Mouse (Mus musculus) embryonic facial prominence, embryonic 15.5 days (tissue): ENCODE measurements around the gene Zdhhc1. TPM values are rescaled to one million over a fixed set of nuclear protein-coding genes. Genes with fewer than 3 reads are reported as not detected.
A peak's percentile ranks its signal among the peaks of the same experiment; 100 is the strongest.

ENCODE experiments used
- ATAC-seq: fragments of 200-750 bp; cut with Nextera tagmentation; 2 replicates; pipeline ENCODE4 v1.8.0; 2017; ENCODE audit warnings: low read depth, moderate TSS enrichment; ENCODE audit not compliant: insufficient number of reproducible peaks, low FRiP score, low TSS enrichment
- H3K27ac ChIP-seq: fragments of 300-500 bp; sonication (generic); replicated peaks from 2 replicates; pipeline ENCODE4 v1.5.1; 2015; ENCODE audit warnings: mild to moderate bottlenecking, inconsistent platforms
- H3K27me3 ChIP-seq: fragments of 300-500 bp; sonication (generic); 2 replicates; pipeline ENCODE4 v1.6.1; 2015; ENCODE audit warnings: inconsistent platforms
- H3K36me3 ChIP-seq: fragments of 300-500 bp; sonication (generic); 2 replicates; pipeline ENCODE4 v1.6.1; 2015; ENCODE audit warnings: mild to moderate bottlenecking, inconsistent platforms
- H3K4me1 ChIP-seq: fragments of 300-500 bp; sonication (generic); 2 replicates; pipeline ENCODE4 v1.6.1; 2015; ENCODE audit warnings: inconsistent platforms
- H3K4me2 ChIP-seq: fragments of 300-500 bp; sonication (generic); replicated peaks from 2 replicates; pipeline ENCODE4 v1.6.1; 2015; ENCODE audit warnings: mild to moderate bottlenecking, inconsistent platforms
- H3K4me3 ChIP-seq: fragments of 300-500 bp; sonication (generic); replicated peaks from 2 replicates; pipeline ENCODE4 v1.5.1; 2015; ENCODE audit warnings: mild to moderate bottlenecking, inconsistent platforms
- H3K9ac ChIP-seq: fragments of 300-500 bp; sonication (generic); 2 replicates; pipeline ENCODE4 v1.6.1; 2015; ENCODE audit warnings: inconsistent platforms
- H3K9me3 ChIP-seq: fragments of 300-500 bp; sonication (generic); replicated peaks from 2 replicates; pipeline ENCODE4 v1.6.1; 2016; ENCODE audit warnings: inconsistent platforms
- WGBS: fragments of 180-500 bp; shearing (Covaris S2); methylation state at CpG from one replicate; pipeline ENCODE4 v1.1.7; 2015; 5-methylcytosine and 5-hydroxymethylcytosine counted together
- polyA plus RNA-seq: library from polyadenylated mRNA; unstranded; fragments of >200 nt; fragmentation: Nextera tagmentation; extraction: Ambion mirVana; gene quantifications from 2 replicates; pipeline ENCODE4 v1.2.1, GENCODE M21; 2015

Zdhhc1 gene
- polyA plus RNA-seq: 55.4 and 59.8 TPM in 2 replicates

GRCm38 (mm10) chr8:105496439-105497180 lies at the start of gene Zdhhc1:
Zdhhc1 (minus strand) TSS chr8:105496902.
- H3K4me3 ChIP-seq: peak within 1 kb of the TSS; percentile 72
- peak within 1 kb of the TSS; percentile 79 for H3K4me2 ChIP-seq
- H3K4me1 ChIP-seq: peaks cover 24% of the 10 kb centered on the region
- H3K27me3 ChIP-seq: no peaks in the 10 kb centered on the region
- H3K9ac ChIP-seq: peak within 1 kb of the TSS; percentile 92
- peak within 1 kb of the TSS; percentile 89 for H3K27ac ChIP-seq
- under 1% methylated on average over 68 of the region's 68 CpGs for WGBS
- no peaks in the 10 kb centered on the region for H3K9me3 ChIP-seq
- peak; percentile 81 for ATAC-seq
- no peaks in the 10 kb centered on the region for H3K36me3 ChIP-seq

DNA sequence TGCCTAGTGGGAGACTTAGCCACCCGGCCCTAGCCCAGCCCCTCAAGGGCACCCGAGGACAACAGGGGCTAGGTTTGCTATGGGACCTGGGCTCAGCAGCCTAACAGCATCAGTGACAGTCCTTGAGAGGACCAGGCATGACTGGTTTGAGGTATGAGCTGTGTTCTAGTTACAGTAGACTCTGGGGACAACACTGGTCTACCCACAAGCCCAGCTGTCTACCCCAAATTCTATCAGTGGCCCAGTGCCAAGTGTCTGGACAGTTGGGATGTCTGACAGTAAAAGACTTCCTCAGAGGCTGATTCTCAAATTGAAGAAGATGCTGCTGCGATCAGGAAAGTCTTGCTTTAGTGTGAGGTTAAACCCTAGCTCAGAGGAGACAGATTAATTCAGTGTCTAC lies 48.5 kb upstream of the Zdhhc1 start:
- Histone ChIP-seq H3K4me3 (no peak overlapping the region), H3K27me3 (no peaks in the 10 kb centered on the region), H3K9me3 (no peaks in the 10 kb centered on the region), H3K36me3 (peaks cover 6% of the 10 kb centered on the region; the same call in 1 of the 2 replicates), H3K4me2 (no peak overlapping the region), H3K9ac (no peak overlapping the region), H3K27ac (0 out of 2 replicates have a peak overlapping the region, but pooled peaks have one; percentile 44), H3K4me1 (peaks cover 35% of the 10 kb centered on the region)
- WGBS: 71% methylated on average over 3 of the region's 3 CpGs
- no peak for ATAC-seq

- no peak overlapping the region for H3K4me3 ChIP-seq
- no peaks in the 10 kb centered on the region for H3K9me3 ChIP-seq
- no peak overlapping the region for H3K9ac ChIP-seq
- whole genome bisulfite sequencing: 35% methylated on average over 7 of the region's 7 CpGs
- ATAC-seq: no peak
- H3K4me2 ChIP-seq: no peak overlapping the region
- H3K27me3 ChIP-seq: no peaks in the 10 kb centered on the region
- H3K4me1 ChIP-seq: peaks cover 35% of the 10 kb centered on the region
- peak overlapping the region; percentile 44; the same call in 1 of the 2 replicates for H3K27ac ChIP-seq
- peaks cover 6% of the 10 kb centered on the region; the same call in 1 of the 2 replicates for H3K36me3 ChIP-seq
Measured at GRCm38 (mm10) chr8:105544544-105545205, 48.0 kb upstream of the Zdhhc1 start.

- no peak overlapping the region for H3K27ac ChIP-seq
- H3K4me1 ChIP-seq: peaks cover 35% of the 10 kb centered on the region
- no peak for ATAC-seq
- peaks cover 15% of the 10 kb centered on the region for H3K36me3 ChIP-seq
- H3K9me3 ChIP-seq: no peaks in the 10 kb centered on the region
- no peak overlapping the region for H3K4me3 ChIP-seq
- no peak overlapping the region for H3K9ac ChIP-seq
- no peaks in the 10 kb centered on the region for H3K27me3 ChIP-seq
- no peak overlapping the region for H3K4me2 ChIP-seq
- WGBS: 43% methylated on average over 1 of the region's 1 CpGs
Measured at GRCm38 (mm10) chr8:105543703-105544102, 47.0 kb upstream of the Zdhhc1 start.

DNA sequence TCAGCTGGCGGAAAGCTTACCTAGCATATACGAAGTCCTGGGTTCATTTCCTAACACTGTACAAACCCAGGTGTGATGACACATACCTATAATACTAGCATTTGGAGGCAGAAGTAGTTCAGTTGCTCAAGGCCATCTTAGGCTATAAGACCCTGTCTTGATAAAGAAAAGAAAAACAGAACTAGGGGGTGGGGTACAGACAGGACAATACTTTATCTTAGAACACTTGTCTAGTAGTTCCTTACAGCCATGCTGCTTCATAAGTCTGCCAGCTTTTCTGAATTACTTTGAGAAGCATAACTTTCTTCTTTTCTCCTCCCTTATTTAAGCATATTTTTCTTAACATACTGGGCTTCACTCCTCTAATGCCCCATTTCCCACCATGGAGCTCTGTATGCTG lies 46.1 kb upstream of the Zdhhc1 start:
- Histone ChIP-seq H3K4me1 (peaks cover 35% of the 10 kb centered on the region), H3K27me3 (no peaks in the 10 kb centered on the region), H3K9me3 (no peaks in the 10 kb centered on the region), H3K4me2 (no peak overlapping the region), H3K4me3 (no peak overlapping the region), H3K36me3 (peaks cover 22% of the 10 kb centered on the region), H3K9ac (no peak overlapping the region), H3K27ac (no peak overlapping the region)
- WGBS: 85% methylated on average over 2 of the region's 2 CpGs
- ATAC-seq: no peak

DNA sequence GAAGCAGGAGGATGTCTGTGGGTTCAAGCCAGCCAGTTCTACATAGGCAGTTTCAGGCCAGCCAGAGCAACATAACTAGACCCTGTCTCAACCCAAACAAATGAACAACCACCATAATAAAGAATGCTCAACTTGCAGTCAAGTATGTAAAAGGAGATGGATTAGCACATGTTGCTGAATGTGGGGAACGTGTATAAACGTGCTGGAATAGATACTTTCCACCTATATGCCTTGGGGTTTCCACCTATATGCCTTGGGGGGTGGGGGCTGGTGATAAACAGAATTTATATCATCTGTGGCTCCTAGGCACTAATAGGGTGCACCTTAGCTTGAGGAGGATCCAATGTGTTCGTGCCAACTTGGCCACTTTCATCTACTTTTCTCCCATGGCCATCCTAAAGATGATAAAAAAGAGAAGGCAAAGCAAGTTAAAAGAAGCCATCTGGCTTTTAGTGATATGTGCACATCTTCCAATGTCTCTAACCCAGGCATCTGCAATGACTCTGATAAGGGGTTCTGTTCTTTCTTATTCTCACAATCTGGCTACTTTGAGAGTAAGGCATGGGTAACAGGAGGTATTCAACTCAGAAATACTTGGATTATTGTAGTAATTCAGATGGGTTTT lies 45.4 kb upstream of the Zdhhc1 start:
- H3K4me3 ChIP-seq: no peak overlapping the region
- H3K27me3 ChIP-seq: no peaks in the 10 kb centered on the region
- H3K4me1 ChIP-seq: peaks cover 34% of the 10 kb centered on the region
- H3K27ac ChIP-seq: no peak overlapping the region
- 74% methylated on average over 3 of the region's 3 CpGs for WGBS
- ATAC-seq: no peak
- H3K9me3 ChIP-seq: no peaks in the 10 kb centered on the region
- peaks cover 29% of the 10 kb centered on the region for H3K36me3 ChIP-seq
- no peak overlapping the region for H3K4me2 ChIP-seq
- H3K9ac ChIP-seq: no peak overlapping the region

DNA sequence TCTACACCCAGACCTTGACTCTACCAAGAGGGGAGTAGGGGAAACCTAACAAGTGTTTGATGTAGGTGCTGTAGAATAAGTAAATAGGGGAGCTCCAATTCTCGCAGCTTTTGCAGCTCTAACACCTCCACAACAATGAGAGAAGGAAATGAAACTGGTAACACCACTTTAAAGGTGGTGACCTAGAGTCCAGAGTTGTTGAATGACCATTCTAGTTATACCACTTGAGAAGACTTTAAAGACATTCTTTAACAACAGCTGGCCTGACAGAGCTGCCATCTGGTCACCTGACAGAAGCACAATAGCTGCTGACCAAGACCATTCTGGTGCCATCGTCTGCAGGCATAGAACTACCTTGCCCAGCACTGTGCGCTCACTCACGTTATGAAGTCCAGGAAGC lies 42.2 kb upstream of the Zdhhc1 start:
- no peak for ATAC-seq
- no peak overlapping the region for H3K27ac ChIP-seq
- WGBS: 88% methylated on average over 4 of the region's 4 CpGs
- H3K4me1 ChIP-seq: peaks cover 4% of the 10 kb centered on the region; the same call in 1 of the 2 replicates
- no peak overlapping the region for H3K4me2 ChIP-seq
- H3K36me3 ChIP-seq: peaks cover 42% of the 10 kb centered on the region
- H3K9ac ChIP-seq: no peak overlapping the region
- H3K9me3 ChIP-seq: no peaks in the 10 kb centered on the region
- H3K27me3 ChIP-seq: no peaks in the 10 kb centered on the region
- H3K4me3 ChIP-seq: no peak overlapping the region

- H3K9me3 ChIP-seq: no peaks in the 10 kb centered on the region
- peaks cover 8% of the 10 kb centered on the region; the same call in 1 of the 2 replicates for H3K4me1 ChIP-seq
- whole genome bisulfite sequencing: 80% methylated on average over 6 of the region's 6 CpGs
- ATAC-seq: no peak
- H3K36me3 ChIP-seq: peaks cover 42% of the 10 kb centered on the region
- no peak overlapping the region for H3K4me2 ChIP-seq
- no peak overlapping the region for H3K9ac ChIP-seq
- no peaks in the 10 kb centered on the region for H3K27me3 ChIP-seq
- H3K4me3 ChIP-seq: no peak overlapping the region
- no peak overlapping the region for H3K27ac ChIP-seq
Measured at GRCm38 (mm10) chr8:105537011-105537677, 40.4 kb upstream of the Zdhhc1 start.

GRCm38 (mm10) chr8:105536546-105536945 lies 39.8 kb upstream of the Zdhhc1 start:
- H3K36me3 ChIP-seq: peaks cover 36% of the 10 kb centered on the region
- H3K4me1 ChIP-seq: peaks cover 8% of the 10 kb centered on the region; the same call in 1 of the 2 replicates
- no peak overlapping the region for H3K4me2 ChIP-seq
- H3K4me3 ChIP-seq: no peak overlapping the region
- no peak overlapping the region for H3K27ac ChIP-seq
- no peak for ATAC-seq
- WGBS: 84% methylated on average over 3 of the region's 3 CpGs
- no peaks in the 10 kb centered on the region for H3K9me3 ChIP-seq
- H3K27me3 ChIP-seq: no peaks in the 10 kb centered on the region
- no peak overlapping the region for H3K9ac ChIP-seq

GRCm38 (mm10) chr8:105533892-105534329 lies 37.2 kb upstream of the Zdhhc1 start:
- Histone ChIP-seq H3K4me3 (no peak overlapping the region), H3K27me3 (no peaks in the 10 kb centered on the region), H3K27ac (peak overlapping the region; percentile 48; the same call in 1 of the 2 replicates), H3K9me3 (no peaks in the 10 kb centered on the region), H3K4me2 (no peak overlapping the region), H3K4me1 (peaks cover 8% of the 10 kb centered on the region; the same call in 1 of the 2 replicates), H3K36me3 (peaks cover 46% of the 10 kb centered on the region), H3K9ac (no peak overlapping the region)
- no peak; the same call in 1 of the 2 replicates for ATAC-seq
- WGBS: 0% methylated on average over 1 of the region's 1 CpGs
